Comparison of ENCODE assay signal across 13 mouse cellular contexts in the genomic region with DNA sequence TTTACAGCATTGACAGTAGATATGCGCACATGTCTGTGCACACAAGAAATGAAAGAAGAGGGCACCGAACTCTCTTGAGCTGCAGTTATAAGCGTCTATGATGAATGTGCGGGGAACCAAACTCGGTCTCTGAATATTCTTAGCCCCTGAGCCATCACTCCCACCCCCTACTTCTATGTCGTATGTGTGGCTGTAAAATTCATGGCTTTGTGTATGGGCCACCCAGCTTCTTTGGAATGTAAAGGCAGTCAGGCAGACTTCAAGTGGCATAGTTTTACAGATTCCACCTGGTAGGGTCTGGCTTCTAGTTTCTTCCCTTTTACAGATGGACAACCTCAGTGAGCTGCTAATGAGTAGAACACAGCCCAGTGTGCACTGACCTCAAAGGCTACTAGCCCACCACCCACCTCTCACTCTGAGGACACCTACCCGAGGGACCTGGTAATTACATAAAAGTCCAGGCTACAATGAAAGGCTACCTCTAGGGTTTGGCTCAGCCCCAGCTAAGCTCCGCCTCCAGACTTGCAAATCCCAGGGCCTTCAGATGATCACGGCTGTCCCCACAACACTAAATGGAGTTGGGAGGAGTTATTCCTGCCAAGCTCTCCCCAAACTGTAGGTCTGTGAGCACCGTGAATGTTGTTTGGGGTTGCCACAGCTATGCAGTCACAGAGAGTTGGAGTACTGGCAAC. TPM values are rescaled to one million over a fixed set of nuclear protein-coding genes. Genes with fewer than 3 reads are reported as not detected.
DNase-seq lines count a peak whose midpoint lies in the region; ATAC-seq and TF ChIP-seq lines count a peak whose summit lies in the region.
"Had no signal": no experiment of that assay in that cellular context is flagged by ENCODE, and none has a peak within 500 bp of the region (broad histone marks: within the 10 kb centered on the region; RNA-seq: fewer than 3 reads in every experiment).

No protein-coding gene starts in this region.

- WGBS in kidney, adult 2 months: 39% methylated on average over 10 of the region's 10 CpGs
- WGBS in limb, embryonic 13.5 days: 29% methylated on average over 10 of the region's 10 CpGs
- WGBS in thymus, adult 2 months: 80% methylated on average over 10 of the region's 10 CpGs
- 59% methylated on average over 10 of the region's 10 CpGs for WGBS in hindbrain, embryonic 11.5 days

- peak overlapping the region; percentile 94 for H3K27ac ChIP-seq in kidney, adult 2 months (ENCODE audit: insufficient read depth, low read depth, low read length)
- H3K27ac ChIP-seq in limb, embryonic 13.5 days: peak overlapping the region; percentile 84
- no peak overlapping the region for H3K27ac ChIP-seq in thymus, adult 2 months (ENCODE audit: control insufficient read depth, insufficient read depth, low read length)
- H3K27ac ChIP-seq in hindbrain, embryonic 11.5 days (ENCODE audit: low read depth, low read length): no peak overlapping the region
- H3K27ac ChIP-seq: embryonic facial prominence, embryonic 13.5 days; liver, embryonic 12.5 days; midbrain, embryonic 12.5 days had no signal

- peak; percentile 43 for DNase-seq in embryo, embryonic 11 days
- no peak for DNase-seq in embryo, embryonic 10 days (ENCODE audit: low spot score)
- peak; percentile 60 for DNase-seq in adrenal gland, postnatal 14 days
- peak; percentile 80 for DNase-seq in kidney, adult 2 months
- no peak for DNase-seq in thymus, adult 2 months
- DNase-seq in hindbrain, embryonic 11.5 days (ENCODE audit: low spot score): no peak
- no peak for DNase-seq in embryo, embryonic 10.5 days (ENCODE audit: low spot score)
- DNase-seq: B cell, adult 2 months had no signal

- H3K4me1 ChIP-seq in kidney, adult 2 months (ENCODE audit: control insufficient read depth, insufficient read depth, low read length): peaks cover 22% of the 10 kb centered on the region
- peaks cover 47% of the 10 kb centered on the region for H3K4me1 ChIP-seq in limb, embryonic 13.5 days
- H3K4me1 ChIP-seq in thymus, adult 2 months (replicated peaks; ENCODE audit: control insufficient read depth, insufficient read depth, low read length): peaks cover 9% of the 10 kb centered on the region
- peaks cover 4% of the 10 kb centered on the region; the same call in 1 of the 2 replicates for H3K4me1 ChIP-seq in hindbrain, embryonic 11.5 days (replicated peaks; ENCODE audit: control insufficient read depth, insufficient read depth, low read length)
- H3K4me1 ChIP-seq: liver, embryonic 12.5 days had no signal

- peak; percentile 16; the same call in 1 of the 2 replicates for ATAC-seq in limb, embryonic 13.5 days (ENCODE audit: low FRiP score, low read depth)
- ATAC-seq in hindbrain, embryonic 11.5 days (ENCODE audit: low FRiP score): no peak
- ATAC-seq: liver, embryonic 12.5 days had no signal

- H3K27me3 ChIP-seq in kidney, adult 2 months (replicated peaks; ENCODE audit: control insufficient read depth, insufficient read depth, low read length): no peaks in the 10 kb centered on the region
- H3K27me3 ChIP-seq in limb, embryonic 13.5 days: no peaks in the 10 kb centered on the region
- no peaks in the 10 kb centered on the region for H3K27me3 ChIP-seq in thymus, adult 2 months (ENCODE audit: control insufficient read depth, insufficient read depth, low read length)
- no peaks in the 10 kb centered on the region for H3K27me3 ChIP-seq in hindbrain, embryonic 11.5 days (ENCODE audit: control insufficient read depth, insufficient read depth, low read length)
- H3K27me3 ChIP-seq: embryonic facial prominence, embryonic 13.5 days; midbrain, embryonic 12.5 days had no signal

- H3K9ac ChIP-seq in limb, embryonic 13.5 days: no peak overlapping the region
- no peak overlapping the region for H3K9ac ChIP-seq in hindbrain, embryonic 11.5 days (ENCODE audit: low read depth, low read length)
- H3K9ac ChIP-seq: embryonic facial prominence, embryonic 13.5 days; liver, embryonic 12.5 days; midbrain, embryonic 12.5 days had no signal

- no peaks in the 10 kb centered on the region for H3K9me3 ChIP-seq in limb, embryonic 13.5 days
- H3K9me3 ChIP-seq in hindbrain, embryonic 11.5 days (ENCODE audit: control insufficient read depth, low read length): no peaks in the 10 kb centered on the region
- H3K9me3 ChIP-seq: embryonic facial prominence, embryonic 13.5 days; liver, embryonic 12.5 days; midbrain, embryonic 12.5 days had no signal

- H3K4me2 ChIP-seq in limb, embryonic 13.5 days (replicated peaks): no peak overlapping the region
- H3K4me2 ChIP-seq in hindbrain, embryonic 11.5 days (replicated peaks; ENCODE audit: low read depth, low read length): no peak overlapping the region
- H3K4me2 ChIP-seq: embryonic facial prominence, embryonic 13.5 days; heart, embryonic 11.5 days; liver, embryonic 12.5 days; midbrain, embryonic 12.5 days had no signal

- no peaks in the 10 kb centered on the region for H3K36me3 ChIP-seq in kidney, adult 2 months (ENCODE audit: control insufficient read depth, insufficient read depth, low read length)
- H3K36me3 ChIP-seq in limb, embryonic 13.5 days: no peaks in the 10 kb centered on the region
- no peaks in the 10 kb centered on the region for H3K36me3 ChIP-seq in thymus, adult 2 months (ENCODE audit: control insufficient read depth, insufficient read depth, low read length)
- H3K36me3 ChIP-seq in hindbrain, embryonic 11.5 days (ENCODE audit: control insufficient read depth, insufficient read depth, low read length): no peaks in the 10 kb centered on the region
- H3K36me3 ChIP-seq: embryonic facial prominence, embryonic 13.5 days; liver, embryonic 12.5 days; midbrain, embryonic 12.5 days had no signal

- TF ChIP-seq CTCF in kidney, adult 2 months (conservative IDR thresholded peaks at IDR 0.05; ENCODE audit: insufficient read depth, insufficient read length, low read depth, low read length): no peak
- TF ChIP-seq CTCF in thymus, adult 2 months (IDR thresholded peaks at IDR 0.05; ENCODE audit: borderline replicate concordance, control insufficient read depth, extremely low read depth, insufficient read depth, low read length, poor library complexity): no peak

- no peak for TF ChIP-seq POLR2A in kidney, adult 2 months (IDR thresholded peaks at IDR 0.05; ENCODE audit: low read depth, low read length)
- no peak for TF ChIP-seq POLR2A in thymus, adult 2 months (IDR thresholded peaks at IDR 0.05; ENCODE audit: control insufficient read depth, extremely low read depth, insufficient read depth, low read length, poor library complexity)

- H3K4me3 ChIP-seq in kidney, adult 2 months (ENCODE audit: insufficient read depth, low read depth, low read length): no peak overlapping the region
- H3K4me3 ChIP-seq in limb, embryonic 13.5 days: no peak overlapping the region
- no peak overlapping the region for H3K4me3 ChIP-seq in thymus, adult 2 months (ENCODE audit: control insufficient read depth, insufficient read depth, low read length)
- no peak overlapping the region for H3K4me3 ChIP-seq in hindbrain, embryonic 11.5 days (ENCODE audit: low read depth, low read length)
- H3K4me3 ChIP-seq: embryonic facial prominence, embryonic 13.5 days; liver, embryonic 12.5 days; midbrain, embryonic 12.5 days had no signal

RNA-seq across cellular contexts. Expression of a gene that starts 17.6 kb away (rescaled TPM):
- total RNA-seq in adrenal gland, postnatal 14 days (2021): 0.48 and 0.98 TPM in 2 replicates
- 14.3 and 16.1 TPM in 2 replicates for polyA plus RNA-seq in kidney, adult 2 months (2012; rRNA removed)
- polyA plus RNA-seq in limb, embryonic 13.5 days (2015; fragmentation: Nextera tagmentation; extraction: Ambion mirVana): 0.83 and 1.5 TPM in 2 replicates
- 42.8 and 46.6 TPM in 2 replicates for polyA plus RNA-seq in thymus, adult 2 months (2012; rRNA removed)
- polyA plus RNA-seq in hindbrain, embryonic 11.5 days (2014; fragmentation: Nextera tagmentation; extraction: Ambion mirVana): 0.13 and 0.20 TPM in 2 replicates

RNA-seq across cellular contexts. Expression of a gene that starts 18.5 kb away (rescaled TPM):
- total RNA-seq in adrenal gland, postnatal 14 days (2021): 79.0 and 79.8 TPM in 2 replicates
- 64.6 and 69.5 TPM in 2 replicates for polyA plus RNA-seq in kidney, adult 2 months (2012; rRNA removed)
- 35.7 and 45.4 TPM in 2 replicates for polyA plus RNA-seq in limb, embryonic 13.5 days (2015; fragmentation: Nextera tagmentation; extraction: Ambion mirVana)
- 139 and 149 TPM in 2 replicates for polyA plus RNA-seq in thymus, adult 2 months (2012; rRNA removed)
- 46.8 and 92.2 TPM in 2 replicates for polyA plus RNA-seq in hindbrain, embryonic 11.5 days (2014; fragmentation: Nextera tagmentation; extraction: Ambion mirVana)

RNA-seq across cellular contexts. Expression of a gene that starts 26.1 kb away (rescaled TPM):
- total RNA-seq in adrenal gland, postnatal 14 days (2021): 5.0 and 6.5 TPM in 2 replicates
- polyA plus RNA-seq in kidney, adult 2 months (2012; rRNA removed): 2.3 and 2.6 TPM in 2 replicates
- 5.1 and 5.2 TPM in 2 replicates for polyA plus RNA-seq in limb, embryonic 13.5 days (2015; fragmentation: Nextera tagmentation; extraction: Ambion mirVana)
- 7.7 and 9.4 TPM in 2 replicates for polyA plus RNA-seq in thymus, adult 2 months (2012; rRNA removed)
- polyA plus RNA-seq in hindbrain, embryonic 11.5 days (2014; fragmentation: Nextera tagmentation; extraction: Ambion mirVana): 4.3 and 4.4 TPM in 2 replicates

Comparison
In these comparisons a context has a peak if more than half of its experiments do, and no peak if none do; other contexts are left out.
1. DNase-seq: peak in embryo, embryonic 11 days (single experiment), adrenal gland, postnatal 14 days (single experiment) and kidney, adult 2 months (single experiment); none in embryo, embryonic 10 days (single experiment), thymus, adult 2 months (single experiment), hindbrain, embryonic 11.5 days (single experiment) and embryo, embryonic 10.5 days (single experiment).
2. H3K27ac ChIP-seq: peak in kidney, adult 2 months (single experiment) and limb, embryonic 13.5 days (single experiment); none in thymus, adult 2 months (single experiment) and hindbrain, embryonic 11.5 days (single experiment).